Mouse (Mus musculus) adrenal gland, postnatal 10 days (tissue): ENCODE measurements around the gene Vmn1r160. TPM values are rescaled to one million over a fixed set of nuclear protein-coding genes. Genes with fewer than 3 reads are reported as not detected.
"Not testable (repeated sequence)": the region's sequence is repeated elsewhere in the genome, so short reads cannot be mapped to it uniquely, and the experiment has no call there.

Experiments
- DNase-seq: peaks from one replicate; pipeline ENCODE4 v3.0.0; 2021; ENCODE audit warnings: mixed read lengths
- long read RNA-seq, 2 experiments: library from polyadenylated mRNA; stranded (forward); transcript quantifications; one replicate each; pipeline ENCODE4 v2.0.0; 2021
- total RNA-seq, 2 experiments: library from RNA; stranded (reverse); gene quantifications; 2 replicates each; pipeline ENCODE4 v1.2.3; 2021

Gene Vmn1r160
- not detected for total RNA-seq
- long read RNA-seq, experiment 1: 0 reads
- long read RNA-seq, experiment 2: 0 reads

DNA sequence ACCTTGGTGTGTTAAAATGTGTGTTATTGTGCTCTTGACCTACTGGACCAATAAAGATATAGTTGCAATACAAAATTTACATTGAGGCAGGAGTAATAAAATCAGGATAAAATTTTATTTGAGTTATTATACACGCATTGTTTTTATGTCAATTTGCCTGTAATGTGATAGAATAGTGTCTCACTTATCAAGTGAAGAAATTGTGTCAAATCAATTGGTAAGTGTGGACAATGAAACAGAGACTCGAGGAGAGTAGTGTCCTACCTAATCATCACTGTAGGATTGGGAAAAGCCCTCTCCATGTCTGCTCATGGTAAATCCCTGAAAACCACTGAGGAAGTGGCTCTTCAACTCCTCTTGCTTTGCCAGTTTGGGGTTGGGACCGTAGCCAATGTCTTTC, at the start of gene Vmn1r160:
Gene Vmn1r160 (plus strand): TSS at position 301 of the 400 bp plus-strand sequence.
- not testable (repeated sequence) for DNase-seq

DNA sequence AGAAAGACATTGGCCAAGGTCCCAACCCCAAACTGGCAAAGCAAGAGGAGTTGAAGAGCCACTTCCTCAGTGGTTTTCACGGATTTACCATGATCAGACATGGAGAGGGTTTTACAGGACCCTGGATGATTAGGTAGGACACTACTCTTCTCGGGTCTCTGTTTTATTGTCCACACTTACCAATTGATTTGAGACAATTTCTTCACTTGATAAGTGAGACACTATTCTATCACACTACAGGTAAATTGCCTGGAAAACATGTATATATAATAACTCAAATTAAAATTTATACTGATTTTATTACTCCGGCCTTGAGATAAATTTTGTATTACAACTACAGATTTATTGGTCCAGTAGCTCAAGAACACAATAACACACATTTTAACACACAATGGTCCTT, 27.5 kb upstream of the Vmn1r160 start, which contains the start of gene Vmn1r159:
Gene Vmn1r159 (minus strand): TSS at position 101 of the 400 bp plus-strand sequence.
- not testable (repeated sequence) for DNase-seq

Other genes starting within 250 kb of the Vmn1r160 start
- not detected for gene Vmn1r155, start 213.2 kb upstream of the Vmn1r160 start, total RNA-seq
- gene Gm8693, start 178.9 kb upstream of the Vmn1r160 start, total RNA-seq: not detected
- gene Gm4567, start 151.5 kb upstream of the Vmn1r160 start, total RNA-seq: not detected
- gene Vmn1r157, start 109.5 kb upstream of the Vmn1r160 start, total RNA-seq: not detected
- gene Vmn1r158, start 80.4 kb upstream of the Vmn1r160 start, total RNA-seq: not detected
- gene Vmn1r159, start 27.6 kb upstream of the Vmn1r160 start, total RNA-seq: not detected
- not detected for gene Gm4214, start 113.4 kb downstream of the Vmn1r160 start, total RNA-seq
- gene Gm4216, start 148.7 kb downstream of the Vmn1r160 start, total RNA-seq: not detected
- gene Vmn1r163, start 184.3 kb downstream of the Vmn1r160 start, total RNA-seq: not detected
- gene Gm8720, start 196.2 kb downstream of the Vmn1r160 start, total RNA-seq: not detected